ENCODE assay signal across 12 mouse cellular contexts in the genomic region with DNA sequence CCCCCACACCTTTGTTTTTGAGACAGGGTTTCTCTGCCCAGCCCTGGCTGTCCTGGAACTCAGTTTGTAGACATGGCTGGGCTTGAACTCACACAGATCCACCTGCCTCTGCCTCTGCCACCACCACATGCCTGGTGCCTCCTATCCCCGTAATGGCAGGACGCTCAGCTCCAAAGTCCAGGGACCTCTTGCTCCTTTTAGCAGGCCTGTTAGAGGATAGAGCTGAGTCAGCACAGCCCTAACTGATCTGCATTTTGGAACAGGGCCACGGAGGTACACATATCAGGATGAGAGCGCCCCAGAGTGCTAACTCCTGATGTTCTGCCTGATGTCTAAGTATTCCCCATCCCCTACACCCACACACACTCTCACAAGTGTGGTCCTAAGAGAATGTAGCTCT. TPM values are rescaled to one million over a fixed set of nuclear protein-coding genes. Genes with fewer than 3 reads are reported as not detected.
DNase-seq lines count a peak whose midpoint lies in the region; ATAC-seq and TF ChIP-seq lines count a peak whose summit lies in the region.
"Had no signal": no experiment of that assay in that cellular context is flagged by ENCODE, and none has a peak within 500 bp of the region (broad histone marks: within the 10 kb centered on the region; RNA-seq: fewer than 3 reads in every experiment).

A gene (minus strand): TSS at position 392 of the 400 bp plus-strand sequence.

- DNase-seq in adrenal gland, postnatal 4 days (ENCODE audit: low spot score in 2 of 2), result no peak
- no peak for DNase-seq in adrenal gland, adult 18-20 months (ENCODE audit: low spot score in 2 of 2)
- DNase-seq in G1E (ENCODE audit: low spot score), result no peak
- peak; percentile 52 to 59 (median 57) for DNase-seq in liver, embryonic 14.5 days (ENCODE audit: low read depth in 3 of 3, low spot score in 3 of 3)
- no peak for DNase-seq in ovary, postnatal 14 days (ENCODE audit: low spot score)
- no peak for DNase-seq in embryonic facial prominence, embryonic 10.5 days (ENCODE audit: low spot score)
- DNase-seq in cerebellum, postnatal 4 days (ENCODE audit: low spot score in 2 of 2), result no peak

- H3K27me3 ChIP-seq in G1E (ENCODE audit: insufficient read depth, low read length), result no peaks in the 10 kb centered on the region
- no peaks in the 10 kb centered on the region for H3K27me3 ChIP-seq in kidney, embryonic 15.5 days
- no peaks in the 10 kb centered on the region for H3K27me3 ChIP-seq in liver, embryonic 14.5 days (ENCODE audit: control insufficient read depth, insufficient read depth, low read length)
- H3K27me3 ChIP-seq in embryonic facial prominence, embryonic 10.5 days (replicated peaks; ENCODE audit: low read depth, poor library complexity, severe bottlenecking), result no peaks in the 10 kb centered on the region
- H3K27me3 ChIP-seq: forebrain, embryonic 15.5 days; limb, embryonic 12.5 days; neural tube, embryonic 12.5 days had no signal

- no peaks in the 10 kb centered on the region for H3K9me3 ChIP-seq in G1E (replicated peaks)
- H3K9me3 ChIP-seq in kidney, embryonic 15.5 days (replicated peaks), result no peaks in the 10 kb centered on the region
- no peaks in the 10 kb centered on the region for H3K9me3 ChIP-seq in liver, embryonic 14.5 days (ENCODE audit: control insufficient read depth, low read length)
- H3K9me3 ChIP-seq in embryonic facial prominence, embryonic 10.5 days, result no peaks in the 10 kb centered on the region
- H3K9me3 ChIP-seq: forebrain, embryonic 15.5 days; limb, embryonic 12.5 days; neural tube, embryonic 12.5 days had no signal

- H3K4me2 ChIP-seq in kidney, embryonic 15.5 days, result no peak within 1 kb of the TSS
- peak within 1 kb of the TSS; percentile 95 for H3K4me2 ChIP-seq in liver, embryonic 14.5 days (ENCODE audit: low read depth)
- H3K4me2 ChIP-seq: forebrain, embryonic 15.5 days; limb, embryonic 12.5 days; neural tube, embryonic 12.5 days had no signal

- no peak for ATAC-seq in G1E (ENCODE audit: extremely low read depth, insufficient number of reproducible peaks, low FRiP score, poor library complexity, severe bottlenecking)
- 0 out of 2 replicates have a peak, but pooled peaks have one; percentile 19 for ATAC-seq in kidney, embryonic 15.5 days (replicated peaks; ENCODE audit: low FRiP score)
- ATAC-seq in liver, embryonic 14.5 days (ENCODE audit: insufficient read depth), result peak; percentile 39
- ATAC-seq: activated CD4-positive, CD25-positive, alpha-beta regulatory T cell, adult 4 months; forebrain, embryonic 15.5 days had no signal

- TF ChIP-seq CTCF in G1E (IDR thresholded peaks at IDR 0.05; ENCODE audit: low read depth, low read length), result no peak
- TF ChIP-seq CTCF in liver, embryonic 14.5 days (IDR thresholded peaks at IDR 0.05; ENCODE audit: low read depth), result no peak

- peak within 1 kb of the TSS; percentile 61; the same call in 1 of the 2 replicates for H3K4me3 ChIP-seq in G1E (ENCODE audit: low read depth, low read length)
- no peak within 1 kb of the TSS for H3K4me3 ChIP-seq in kidney, embryonic 15.5 days (replicated peaks)
- H3K4me3 ChIP-seq in liver, embryonic 14.5 days (ENCODE audit: insufficient read depth in 1 of 2, low read depth in 2 of 2, low read length in 2 of 2), result peak within 1 kb of the TSS; percentile 69 to 71
- H3K4me3 ChIP-seq in embryonic facial prominence, embryonic 10.5 days, result no peak within 1 kb of the TSS
- H3K4me3 ChIP-seq: forebrain, embryonic 15.5 days; limb, embryonic 12.5 days; neural tube, embryonic 12.5 days had no signal

- H3K4me1 ChIP-seq in G1E (ENCODE audit: insufficient read depth, low read depth, low read length), result peaks cover 92% of the 10 kb centered on the region
- H3K4me1 ChIP-seq in kidney, embryonic 15.5 days, result no peaks in the 10 kb centered on the region
- H3K4me1 ChIP-seq in liver, embryonic 14.5 days (replicated peaks; ENCODE audit: control insufficient read depth in 2 of 2, insufficient read depth in 2 of 2, low read length in 1 of 2), result peaks cover 31 to 38% of the 10 kb centered on the region in 2 experiments
- H3K4me1 ChIP-seq in embryonic facial prominence, embryonic 10.5 days, result no peaks in the 10 kb centered on the region
- H3K4me1 ChIP-seq: forebrain, embryonic 15.5 days; limb, embryonic 12.5 days; neural tube, embryonic 12.5 days had no signal

- H3K27ac ChIP-seq in kidney, embryonic 15.5 days, result no peak within 1 kb of the TSS
- H3K27ac ChIP-seq in liver, embryonic 14.5 days, result peak within 1 kb of the TSS; percentile 99
- no peak within 1 kb of the TSS for H3K27ac ChIP-seq in embryonic facial prominence, embryonic 10.5 days (replicated peaks)
- H3K27ac ChIP-seq: forebrain, embryonic 15.5 days; limb, embryonic 12.5 days; neural tube, embryonic 12.5 days had no signal

- H3K9ac ChIP-seq in kidney, embryonic 15.5 days, result no peak within 1 kb of the TSS
- H3K9ac ChIP-seq in liver, embryonic 14.5 days (replicated peaks), result peak within 1 kb of the TSS; percentile 90
- H3K9ac ChIP-seq: forebrain, embryonic 15.5 days; limb, embryonic 12.5 days; neural tube, embryonic 12.5 days had no signal

- WGBS in kidney, embryonic 15.5 days, result 90% methylated on average over 4 of the region's 4 CpGs
- WGBS in liver, embryonic 14.5 days (ENCODE audit: insufficient replicate concordance), result 45% methylated on average over 4 of the region's 4 CpGs
- WGBS in embryonic facial prominence, embryonic 10.5 days, result 91% methylated on average over 4 of the region's 4 CpGs

- H3K36me3 ChIP-seq in G1E (replicated peaks), result peaks cover 87% of the 10 kb centered on the region
- H3K36me3 ChIP-seq in kidney, embryonic 15.5 days, result peaks cover 74% of the 10 kb centered on the region
- H3K36me3 ChIP-seq in liver, embryonic 14.5 days (replicated peaks; ENCODE audit: control insufficient read depth, insufficient read depth, low read depth), result peaks cover 51% of the 10 kb centered on the region
- peaks cover 79% of the 10 kb centered on the region for H3K36me3 ChIP-seq in embryonic facial prominence, embryonic 10.5 days (replicated peaks)

- no peak for TF ChIP-seq EP300 in liver, embryonic 14.5 days (IDR thresholded peaks at IDR 0.05; ENCODE audit: low read depth)

RNA-seq across cellular contexts. Expression of the gene that starts here (rescaled TPM):
- total RNA-seq in adrenal gland, postnatal 4 days (2021), result 10 to 100 TPM; 12.8 to 16.6 TPM
- total RNA-seq in adrenal gland, adult 18-20 months (2021), result 1 to 10 TPM; 7.4 to 9.6 TPM
- total RNA-seq in G1E (2014; fragmentation: Nextera tagmentation) (10.3 and 40.0 TPM in 2 replicates), G1E (2017) (9.3 and 10.4 TPM in 2 replicates)
- 3.8 and 4.8 TPM in 2 replicates for polyA plus RNA-seq in G1E (2012)
- 1.5 and 1.6 TPM in 2 replicates for polyA plus RNA-seq in kidney, embryonic 15.5 days (2015; fragmentation: Nextera tagmentation; extraction: Ambion mirVana)
- 36.4 and 51.0 TPM in 2 replicates for polyA plus RNA-seq in liver, embryonic 14.5 days (2012; rRNA removed)
- 30.5 and 32.9 TPM in 2 replicates for polyA plus RNA-seq in liver, embryonic 14.5 days (2014; fragmentation: Nextera tagmentation; extraction: Ambion mirVana)
- 1.9 and 2.1 TPM in 2 replicates for polyA plus RNA-seq in embryonic facial prominence, embryonic 10.5 days (2016; fragmentation: Nextera tagmentation; extraction: Ambion mirVana)

Comparison
In these comparisons a context has a peak if more than half of its experiments do, and no peak if none do; other contexts are left out.
1. DNase-seq: peak in liver, embryonic 14.5 days (3 of 3); none in adrenal gland, postnatal 4 days (0 of 2), adrenal gland, adult 18-20 months (0 of 2), G1E (single experiment), ovary, postnatal 14 days (single experiment), embryonic facial prominence, embryonic 10.5 days (single experiment) and cerebellum, postnatal 4 days (0 of 2).
2. H3K4me3 ChIP-seq: peak in G1E (single experiment) and liver, embryonic 14.5 days (2 of 2); none in kidney, embryonic 15.5 days (single experiment) and embryonic facial prominence, embryonic 10.5 days (single experiment).